Mouse (Mus musculus) brain, embryonic 14.5 days (tissue): ENCODE results near the gene Adam12.

ENCODE experiments used
- CTCF ChIP-seq: fragments of 200-500 bp; IDR thresholded peaks from 2 replicates; pipeline ENCODE4 v1.5.1; 2012; ENCODE audit warnings: inconsistent platforms, mild to moderate bottlenecking, moderate library complexity, borderline replicate concordance; ENCODE audit not compliant: insufficient read depth, insufficient read length; ENCODE audit errors: extremely low read depth
- POLR2A ChIP-seq: fragments of 200-500 bp; IDR thresholded peaks from 2 replicates; pipeline ENCODE4 v1.6.1; 2012; ENCODE audit warnings: mild to moderate bottlenecking, inconsistent platforms, borderline replicate concordance; ENCODE audit not compliant: poor library complexity, insufficient read depth, insufficient read length, severe bottlenecking; ENCODE audit errors: extremely low read depth

- TF ChIP-seq POLR2A, result no peak
- TF ChIP-seq CTCF, result no peak
Observed at GRCm38 (mm10) chr7:133876646-133877342, 355.2 kb downstream of the Adam12 start.
